Mouse (Mus musculus) kidney, embryonic 14.5 days (tissue): ENCODE data around the gene Pola1. TPM values are rescaled to one million over a fixed set of nuclear protein-coding genes. Genes with fewer than 3 reads are reported as not detected.

Experiments
- ATAC-seq: fragments of 200-750 bp; cut with Nextera tagmentation; 2 replicates; pipeline ENCODE4 v1.8.0; 2017; ENCODE audit warnings: moderate number of reproducible peaks, mild to moderate bottlenecking, moderate TSS enrichment, moderate library complexity; ENCODE audit not compliant: low FRiP score, low TSS enrichment
- H3K27ac ChIP-seq: fragments of 300-500 bp; sonication (generic); 2 replicates; pipeline ENCODE4 v1.5.1; 2014; ENCODE audit warnings: low read depth, mild to moderate bottlenecking, low read length, moderate library complexity, mixed read lengths
- H3K27me3 ChIP-seq: fragments of 300-500 bp; sonication (generic); 2 replicates; pipeline ENCODE4 v1.6.1; 2014; ENCODE audit warnings: mild to moderate bottlenecking, low read length; ENCODE audit not compliant: control insufficient read depth, insufficient read depth
- H3K36me3 ChIP-seq: fragments of 300-500 bp; sonication (generic); 2 replicates; pipeline ENCODE4 v1.6.1; 2014; ENCODE audit warnings: low read length, mixed read lengths; ENCODE audit not compliant: control insufficient read depth, insufficient read depth
- H3K4me1 ChIP-seq: fragments of 300-500 bp; sonication (generic); 2 replicates; pipeline ENCODE4 v1.6.1; 2014; ENCODE audit warnings: low read length, mixed read lengths; ENCODE audit not compliant: control insufficient read depth, insufficient read depth
- H3K4me2 ChIP-seq: fragments of 300-500 bp; sonication (generic); replicated peaks from 2 replicates; pipeline ENCODE4 v1.6.1; 2014; ENCODE audit warnings: low read depth, mild to moderate bottlenecking, low read length
- H3K4me3 ChIP-seq: fragments of 300-500 bp; sonication (generic); 2 replicates; pipeline ENCODE4 v1.5.1; 2014; ENCODE audit warnings: mild to moderate bottlenecking, low read length
- H3K9ac ChIP-seq: fragments of 300-500 bp; sonication (generic); 2 replicates; pipeline ENCODE4 v1.6.1; 2014; ENCODE audit warnings: low read depth, mild to moderate bottlenecking, low read length, moderate library complexity
- H3K9me3 ChIP-seq: fragments of 300-500 bp; sonication (generic); 2 replicates; pipeline ENCODE4 v1.6.1; 2016; ENCODE audit warnings: low read length; ENCODE audit not compliant: control insufficient read depth
- WGBS: fragments of 180-500 bp; shearing (Covaris S2); extraction: QIAGEN DNeasy Blood & Tissue Kit; methylation state at CpG from one replicate; pipeline ENCODE4 v1.1.7; 2014; 5-methylcytosine and 5-hydroxymethylcytosine counted together
- polyA plus RNA-seq: library from polyadenylated mRNA; unstranded; fragments of >200 nt; fragmentation: Nextera tagmentation; extraction: Ambion mirVana; gene quantifications from 2 replicates; pipeline ENCODE4 v1.2.1, GENCODE M21; 2014

Pola1 gene
- polyA plus RNA-seq, 1 experiment from 2014 or later = 24.9 TPM

- Histone ChIP-seq H3K4me1 (no peaks in the 10 kb centered on the region), H3K9ac (no peak overlapping the region), H3K27me3 (peaks cover 82% of the 10 kb centered on the region), H3K36me3 (no peaks in the 10 kb centered on the region), H3K4me3 (no peak overlapping the region), H3K27ac (no peak overlapping the region), H3K9me3 (no peaks in the 10 kb centered on the region), H3K4me2 (no peak overlapping the region)
- 25% methylated on average over 10 of the region's 10 CpGs for WGBS
- no peak for ATAC-seq
Observed at GRCm38 (mm10) chrX:93285091-93285490, 346.9 kb downstream of the Pola1 start.

DNA sequence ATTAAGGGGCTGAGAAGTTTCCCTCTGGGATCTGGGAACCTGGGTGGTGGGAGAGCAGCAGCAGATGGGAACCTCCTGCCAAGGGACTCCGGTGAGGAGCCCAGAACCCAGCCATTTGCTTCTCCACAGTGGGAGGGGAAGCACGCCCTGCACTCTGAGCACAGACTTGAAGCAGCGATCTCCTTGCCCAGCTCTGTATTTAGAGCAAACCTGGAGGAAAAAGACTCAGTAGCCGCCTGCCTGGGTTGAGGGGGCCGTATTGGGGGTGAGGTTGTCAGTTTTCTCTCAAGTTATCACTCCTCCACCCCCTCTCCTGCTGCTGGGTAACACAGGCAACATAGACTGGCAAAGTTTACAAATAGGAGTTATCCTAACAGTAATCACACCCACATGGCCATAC lies 350.2 kb downstream of the Pola1 start:
- H3K9ac ChIP-seq = no peak overlapping the region
- H3K4me3 ChIP-seq = peak overlapping the region; percentile 6; the same call in 1 of the 2 replicates
- H3K27me3 ChIP-seq = peaks cover 69% of the 10 kb centered on the region
- H3K4me1 ChIP-seq = no peaks in the 10 kb centered on the region
- H3K4me2 ChIP-seq = no peak overlapping the region
- H3K27ac ChIP-seq = no peak overlapping the region
- WGBS = 20% methylated on average over 5 of the region's 5 CpGs
- no peaks in the 10 kb centered on the region for H3K36me3 ChIP-seq
- ATAC-seq = no peak; the same call in 1 of the 2 replicates
- H3K9me3 ChIP-seq = no peaks in the 10 kb centered on the region

DNA sequence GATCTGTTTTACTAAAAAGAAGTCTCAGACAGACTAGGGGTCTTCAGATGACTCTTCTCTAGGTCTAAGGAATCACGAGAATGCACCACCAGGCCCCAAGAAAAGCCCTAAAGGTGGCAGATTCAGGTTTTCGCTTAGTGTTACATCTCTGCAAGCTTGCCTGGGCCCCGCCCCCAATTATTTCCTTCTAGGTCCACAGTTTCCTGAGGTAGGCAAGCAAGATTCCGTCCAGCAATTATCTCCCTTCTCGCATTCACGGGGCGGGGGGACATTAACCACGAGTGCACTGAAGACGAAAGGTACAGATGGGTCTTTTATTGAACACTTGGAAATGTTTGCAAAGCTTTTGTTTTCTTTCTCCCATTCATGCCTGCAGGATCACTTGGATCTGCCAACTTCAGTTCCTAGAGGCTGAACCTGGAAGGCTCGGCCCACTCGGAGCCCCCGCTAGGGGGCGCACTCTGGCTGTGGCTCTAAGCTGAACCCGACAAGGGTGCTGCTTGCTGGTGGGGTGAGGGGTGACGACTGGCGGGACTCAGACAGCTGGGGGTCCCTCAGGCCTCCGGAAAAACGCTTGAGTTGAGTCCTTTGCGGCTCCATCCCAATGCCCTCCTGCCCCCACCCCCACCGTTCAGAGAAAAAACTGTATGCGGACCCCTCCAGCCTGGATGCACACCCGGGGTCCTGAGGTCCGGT lies 350.8 kb downstream of the Pola1 start:
- no peak overlapping the region for H3K9ac ChIP-seq
- H3K36me3 ChIP-seq = no peaks in the 10 kb centered on the region
- peak; percentile 71; the same call in 1 of the 2 replicates for ATAC-seq
- H3K27me3 ChIP-seq = peaks cover 66% of the 10 kb centered on the region
- peak overlapping the region; percentile 6; the same call in 1 of the 2 replicates for H3K4me3 ChIP-seq
- no peak overlapping the region for H3K27ac ChIP-seq
- 22% methylated on average over 23 of the region's 23 CpGs for WGBS
- H3K9me3 ChIP-seq = no peaks in the 10 kb centered on the region
- H3K4me1 ChIP-seq = no peaks in the 10 kb centered on the region
- H3K4me2 ChIP-seq = no peak overlapping the region; the same call in 1 of the 2 replicates

DNA sequence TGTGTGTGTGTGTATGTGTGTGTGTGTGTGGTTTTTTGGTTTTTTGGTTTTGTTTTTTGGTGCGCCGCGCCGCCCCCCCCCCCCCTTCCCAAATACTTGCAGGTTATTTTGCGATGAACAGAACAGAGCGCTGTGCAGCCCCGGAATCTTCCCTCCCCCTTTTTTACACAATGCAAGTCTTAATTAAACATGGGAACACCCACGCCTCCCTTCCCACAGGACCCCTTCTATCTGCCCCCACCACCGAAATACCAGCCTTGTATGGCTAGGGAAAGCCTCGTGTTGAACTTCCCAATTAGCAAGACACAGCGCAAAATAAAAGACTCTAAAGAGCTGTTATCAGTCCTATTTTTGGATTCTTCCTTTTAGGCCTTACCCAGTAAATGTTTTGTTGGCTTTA lies 352.0 kb downstream of the Pola1 start:
- H3K27me3 ChIP-seq = peaks cover 55% of the 10 kb centered on the region

DNA sequence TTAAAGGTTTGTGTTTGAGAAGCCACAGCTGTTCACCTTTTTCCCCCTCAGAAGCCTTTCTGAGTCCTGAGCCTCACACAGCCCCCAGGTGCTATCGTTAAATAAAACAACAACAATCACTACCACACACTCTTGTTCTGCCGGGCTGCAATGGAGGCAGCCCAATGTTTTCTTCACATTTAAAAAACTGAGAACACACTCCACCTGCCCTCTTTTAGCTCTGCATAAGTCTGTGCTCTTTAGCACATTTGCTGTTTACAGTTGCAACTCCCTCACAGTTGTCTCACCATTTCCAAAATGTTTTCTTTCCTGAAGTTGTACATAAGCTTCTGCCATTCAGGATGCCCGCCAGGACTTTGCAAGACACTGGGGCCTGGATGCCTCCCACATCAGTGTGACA lies 356.3 kb downstream of the Pola1 start:
- peaks cover 22% of the 10 kb centered on the region; the same call in 1 of the 2 replicates for H3K27me3 ChIP-seq

More for the DNA sequence above, 352.0 kb downstream of the Pola1 start:
- Histone ChIP-seq H3K36me3 (no peaks in the 10 kb centered on the region), H3K9me3 (no peaks in the 10 kb centered on the region), H3K4me3 (no peak overlapping the region), H3K9ac (no peak overlapping the region), H3K27ac (no peak overlapping the region), H3K4me2 (no peak overlapping the region), H3K4me1 (no peaks in the 10 kb centered on the region)
- WGBS = 51% methylated on average over 7 of the region's 11 CpGs
- ATAC-seq = no peak

More for the DNA sequence above, 356.3 kb downstream of the Pola1 start:
- Histone ChIP-seq H3K36me3 (no peaks in the 10 kb centered on the region), H3K4me1 (no peaks in the 10 kb centered on the region), H3K9ac (no peak overlapping the region), H3K27ac (no peak overlapping the region), H3K4me2 (no peak overlapping the region), H3K9me3 (no peaks in the 10 kb centered on the region), H3K4me3 (no peak overlapping the region)
- no peak for ATAC-seq
- 51% methylated on average over 3 of the region's 3 CpGs for WGBS

Other genes with a start within 250 kb of the Pola1 start
- gene Pcyt1b, start 22.7 kb upstream of the Pola1 start, polyA plus RNA-seq = 1.2 and 1.3 TPM in 2 replicates
- gene Pdk3, start 200.0 kb upstream of the Pola1 start, polyA plus RNA-seq = 69.2 and 81.2 TPM in 2 replicates